Mouse (Mus musculus): Measurements from ENCODE around the gene Hist1h3h.
"Not testable (repeated sequence)": the region's sequence is repeated elsewhere in the genome, so short reads cannot be mapped to it uniquely, and the experiment has no call there.

Hist1h3h gene

DNA sequence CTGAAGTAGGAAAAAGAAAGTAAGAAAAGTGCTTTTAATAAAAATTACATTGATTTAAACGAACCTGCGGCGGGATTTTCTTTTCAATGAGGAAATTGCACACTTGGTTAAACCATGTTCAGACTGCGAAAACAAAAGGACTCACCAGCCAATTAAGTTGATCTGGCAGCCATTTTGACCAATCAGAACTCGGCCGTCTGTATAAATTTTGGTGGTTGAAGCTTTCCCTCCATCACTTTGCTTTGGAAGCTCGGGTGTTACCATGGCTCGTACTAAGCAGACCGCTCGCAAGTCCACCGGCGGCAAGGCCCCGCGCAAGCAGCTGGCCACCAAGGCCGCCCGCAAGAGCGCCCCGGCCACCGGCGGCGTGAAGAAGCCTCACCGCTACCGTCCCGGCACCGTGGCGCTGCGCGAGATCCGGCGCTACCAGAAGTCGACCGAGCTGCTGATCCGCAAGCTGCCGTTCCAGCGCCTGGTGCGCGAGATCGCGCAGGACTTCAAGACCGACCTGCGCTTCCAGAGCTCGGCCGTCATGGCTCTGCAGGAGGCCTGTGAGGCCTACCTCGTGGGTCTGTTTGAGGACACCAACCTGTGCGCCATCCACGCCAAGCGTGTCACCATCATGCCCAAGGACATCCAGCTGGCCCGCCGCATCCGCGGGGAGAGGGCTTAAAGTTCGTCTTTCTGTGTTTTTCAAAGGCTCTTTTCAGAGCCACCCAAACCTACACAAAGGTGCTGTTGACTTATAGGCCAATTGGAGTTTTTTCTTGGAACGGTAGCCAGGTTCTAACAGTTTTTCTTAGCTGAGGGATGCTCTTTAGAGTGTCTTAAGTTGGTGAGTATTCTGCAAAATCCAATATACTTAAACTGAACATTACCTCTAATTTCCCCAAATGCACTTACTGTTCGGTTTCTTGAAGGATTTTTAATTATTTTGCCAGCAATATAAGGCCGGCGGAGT is at the start of gene Hist1h3h:
Gene Hist1h3h, plus strand, starts transcription at position 263 of the 961 bp plus-strand sequence.
- peak; percentile 40 to 81 for DNase-seq (ENCODE audit: low spot score in 2 of 2)

DNA sequence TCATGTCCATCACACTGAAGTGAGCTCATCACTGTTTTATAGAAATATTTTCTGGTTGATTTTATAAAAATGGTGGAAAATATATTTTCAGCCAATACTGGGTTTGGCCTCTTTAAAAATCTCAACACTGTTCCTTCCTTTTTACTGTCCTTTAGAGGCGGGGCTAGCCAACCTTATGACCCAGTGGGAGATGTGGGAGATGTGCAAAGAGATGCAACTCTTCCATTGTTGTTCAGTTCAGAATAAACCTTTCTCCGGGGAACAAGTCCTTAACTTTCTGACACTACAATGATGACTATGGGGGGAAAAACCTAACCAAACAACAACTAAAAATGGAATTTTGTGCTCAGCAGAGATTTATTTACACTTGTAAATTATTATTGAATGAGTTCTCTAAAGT is 40.2 kb upstream of the Hist1h3h start, which contains the start of gene Olfr1360:
Gene Olfr1360, minus strand, starts transcription at position 101 of the 400 bp plus-strand sequence.
- no peak for DNase-seq (ENCODE audit: low spot score in 2 of 2)

DNA sequence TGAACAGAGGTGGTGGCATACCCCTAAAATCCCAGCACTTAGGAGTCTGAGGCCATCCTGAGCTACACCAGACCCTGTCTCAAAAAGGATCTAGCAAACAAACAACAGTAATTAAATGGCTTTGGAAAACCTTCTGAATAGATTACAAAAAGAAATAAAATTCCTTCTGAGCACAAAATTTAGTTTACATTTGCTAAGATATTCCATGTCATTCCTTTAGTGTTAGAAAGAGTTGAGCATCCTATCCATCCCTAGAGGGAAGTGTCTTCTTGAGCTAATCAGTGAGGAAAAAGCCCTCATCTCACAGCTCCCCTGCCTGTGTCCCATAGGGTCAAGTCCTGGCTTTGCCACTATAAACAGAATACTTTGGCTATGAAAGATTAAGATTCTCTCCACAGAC is 19.6 kb upstream of the Hist1h3h start, which contains the start of gene Olfr1359:
Gene Olfr1359, plus strand, starts transcription at position 301 of the 400 bp plus-strand sequence.
- DNase-seq (ENCODE audit: low spot score in 2 of 2) = no peak

DNA sequence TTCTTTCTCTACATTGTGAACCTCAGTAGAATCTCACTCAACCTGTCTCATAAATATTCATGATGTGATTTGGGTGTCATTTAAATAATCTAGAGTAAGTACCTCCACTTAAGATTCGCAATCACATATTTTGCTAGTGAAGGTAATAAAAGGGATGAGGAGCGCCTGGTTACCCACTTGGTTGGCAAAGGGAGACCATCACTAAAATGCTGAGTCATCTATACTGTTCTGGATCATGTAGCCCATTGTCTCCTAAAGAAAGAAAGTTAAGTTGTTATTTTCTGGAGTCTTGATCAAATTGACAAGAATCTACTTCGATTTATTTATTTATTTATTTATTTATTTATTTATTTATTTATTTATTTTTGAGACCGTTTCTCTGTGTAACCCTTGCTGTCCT is 10.8 kb upstream of the Hist1h3h start:
- DNase-seq (ENCODE audit: low spot score in 2 of 2) = no peak

DNA sequence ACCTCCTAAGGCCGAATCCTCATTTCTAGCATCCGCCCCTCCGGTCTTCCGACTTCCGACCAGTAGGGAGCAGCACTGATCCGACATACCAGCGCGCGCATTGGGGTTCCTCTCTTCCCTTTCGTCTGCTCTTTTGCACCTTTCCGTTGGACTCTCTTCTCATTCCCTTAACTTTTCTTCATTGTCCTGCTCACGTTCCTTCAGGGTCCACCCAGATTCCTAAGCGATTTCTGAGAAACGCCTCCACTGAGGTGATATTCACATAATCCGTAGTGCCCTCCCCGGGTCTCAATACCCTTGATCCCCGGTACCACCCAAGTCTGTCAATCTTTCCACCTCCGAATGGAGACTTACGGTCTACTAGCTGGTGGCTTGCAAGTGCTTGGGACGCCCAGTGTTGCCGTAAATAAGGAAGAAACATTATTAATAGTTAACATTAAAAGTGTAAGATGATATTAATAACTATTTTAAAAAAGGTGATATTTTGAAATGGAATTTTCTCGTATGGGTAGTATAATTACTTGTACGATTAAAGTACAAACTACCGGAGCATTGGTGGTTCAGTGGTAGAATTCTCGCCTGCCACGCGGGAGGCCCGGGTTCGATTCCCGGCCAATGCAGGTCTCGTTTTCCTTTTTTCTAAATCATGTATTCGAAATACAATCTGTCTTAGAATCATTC is 7.3 kb upstream of the Hist1h3h start:
- DNase-seq (ENCODE audit: low spot score in 2 of 2) = peak; percentile 76 to 89

DNA sequence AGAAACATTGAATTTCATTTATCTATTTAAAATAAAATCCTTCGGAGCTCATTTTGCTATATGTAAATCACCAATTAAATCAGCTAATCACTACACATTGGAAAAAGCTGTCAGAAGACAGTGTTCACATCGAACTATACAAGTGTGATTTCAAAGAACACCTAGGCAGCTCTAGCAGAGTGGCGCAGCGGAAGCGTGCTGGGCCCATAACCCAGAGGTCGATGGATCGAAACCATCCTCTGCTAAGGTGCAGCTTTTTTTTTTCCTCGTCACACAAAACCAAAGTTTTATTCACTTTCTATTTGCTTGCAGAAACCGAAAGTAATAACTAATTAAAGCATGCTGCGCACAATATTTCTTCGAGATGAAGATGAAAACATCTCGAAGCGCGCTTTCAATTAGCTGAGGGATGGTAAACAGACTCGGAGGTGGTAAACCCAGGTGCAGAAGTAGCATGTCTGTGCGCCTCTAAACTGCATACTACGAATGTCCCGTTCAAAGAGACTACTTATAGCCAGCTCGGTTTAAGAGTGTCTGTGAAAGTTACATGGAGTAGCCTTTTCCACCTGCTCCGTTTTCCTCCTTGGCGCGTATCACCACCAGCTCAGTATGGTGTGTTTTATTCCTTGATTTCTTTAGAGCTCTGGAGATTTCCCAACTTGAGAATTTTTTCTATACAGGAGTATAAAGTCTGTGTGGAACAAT is 6.5 kb upstream of the Hist1h3h start:
- peak in 1 of 2 experiments; percentile 82 for DNase-seq (ENCODE audit: low spot score in 2 of 2)

DNA sequence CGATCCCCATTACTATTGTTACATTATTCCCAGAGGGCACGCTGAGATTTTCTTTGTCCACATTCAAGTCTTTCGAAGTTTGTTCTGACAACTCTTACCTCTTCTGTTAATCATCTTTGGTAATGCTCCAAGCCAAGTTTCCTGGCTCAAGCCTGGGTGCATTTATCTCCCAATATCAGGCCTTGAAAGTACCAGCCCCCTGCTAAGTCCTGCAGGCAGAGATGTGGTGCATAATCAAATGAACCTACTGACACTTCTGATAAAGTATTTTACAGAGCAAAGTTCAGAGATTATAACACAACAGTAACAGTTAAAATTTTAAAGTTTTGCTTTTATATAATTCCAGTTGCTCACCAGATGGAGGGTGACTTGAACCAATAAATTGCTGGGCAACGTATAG is 5.8 kb upstream of the Hist1h3h start:
- DNase-seq (ENCODE audit: low spot score in 2 of 2) = no peak

DNA sequence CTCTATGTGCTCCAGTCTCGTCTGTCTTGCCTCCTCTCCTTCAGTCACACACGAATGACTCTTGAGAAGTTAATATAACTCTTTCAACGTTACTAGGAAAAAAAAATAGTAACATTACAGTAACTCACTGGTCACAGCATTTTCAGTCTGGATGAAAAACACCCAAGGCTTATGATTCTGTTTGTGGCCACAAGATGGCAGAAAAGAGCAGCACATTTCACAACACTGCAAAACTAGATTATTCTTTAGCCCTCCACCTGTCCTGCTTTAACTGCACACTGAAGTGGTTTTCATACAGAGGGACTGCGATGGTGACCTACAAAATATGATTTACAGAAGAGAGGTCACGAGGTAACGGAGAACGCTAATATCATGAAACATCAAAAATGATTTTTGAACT is 2.7 kb upstream of the Hist1h3h start:
- peak; percentile 47 to 61 for DNase-seq (ENCODE audit: low spot score in 2 of 2)

DNA sequence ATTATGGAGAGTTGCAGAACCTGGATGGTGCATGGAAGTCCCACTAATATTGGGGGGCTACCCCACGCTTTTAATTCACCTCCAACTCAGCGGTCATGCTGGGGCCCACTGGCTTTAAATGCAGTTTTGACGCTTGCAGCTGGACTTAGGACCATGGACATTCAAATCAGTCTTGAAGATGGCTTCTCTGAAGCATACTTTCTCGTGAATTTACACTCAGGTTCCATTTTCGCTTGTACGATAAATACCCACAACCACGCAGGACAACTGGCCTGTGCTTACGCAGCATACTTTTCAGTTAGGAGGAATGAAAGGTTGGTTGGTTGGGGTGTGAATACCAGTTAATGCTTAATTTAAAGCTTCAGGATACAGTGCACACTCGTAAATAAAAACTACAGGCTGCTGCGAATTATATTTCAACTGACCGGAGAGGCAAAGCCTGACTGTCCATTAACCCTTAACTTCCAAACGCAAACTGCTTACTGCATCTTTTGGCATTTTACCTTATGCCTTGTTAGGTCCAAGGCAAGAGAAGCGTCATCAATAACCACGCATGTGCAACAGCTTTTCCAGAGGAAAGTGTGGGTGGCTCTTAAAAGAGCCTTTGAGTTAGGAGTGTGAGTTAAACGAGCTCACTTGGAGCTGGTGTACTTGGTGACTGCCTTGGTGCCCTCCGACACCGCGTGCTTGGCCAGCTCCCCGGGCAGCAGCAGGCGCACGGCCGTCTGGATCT is 2.2 kb upstream of the Hist1h3h start:
- DNase-seq (ENCODE audit: low spot score in 2 of 2) = no peak

DNA sequence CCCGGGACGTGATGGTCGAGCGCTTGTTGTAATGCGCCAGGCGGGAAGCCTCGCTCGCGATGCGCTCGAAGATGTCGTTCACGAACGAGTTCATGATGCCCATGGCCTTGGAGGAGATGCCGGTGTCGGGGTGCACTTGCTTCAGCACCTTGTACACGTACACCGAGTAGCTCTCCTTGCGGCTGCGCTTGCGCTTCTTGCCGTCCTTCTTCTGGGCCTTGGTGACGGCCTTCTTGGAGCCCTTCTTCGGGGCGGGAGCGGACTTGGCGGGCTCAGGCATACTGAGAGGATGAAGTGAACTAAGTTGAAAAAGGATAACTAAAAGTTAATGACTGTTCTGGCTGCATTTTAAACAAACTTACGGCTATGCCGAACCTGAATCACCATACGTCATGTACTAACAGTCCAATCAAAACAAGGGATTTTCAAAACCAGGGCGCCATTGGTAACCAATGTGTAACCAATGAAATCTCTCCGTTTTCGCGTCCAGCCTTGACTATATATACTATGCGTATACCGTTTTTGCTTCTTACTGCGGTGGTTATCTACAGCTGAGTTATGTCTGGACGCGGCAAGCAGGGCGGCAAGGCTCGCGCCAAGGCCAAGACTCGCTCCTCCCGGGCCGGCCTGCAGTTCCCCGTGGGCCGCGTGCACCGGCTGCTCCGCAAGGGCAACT is 1.5 kb upstream of the Hist1h3h start, which contains the start of the genes Hist1h2bl and Hist1h2ai:
Gene Hist1h2bl, minus strand, starts transcription at position 280 of the 676 bp plus-strand sequence.
Gene Hist1h2ai, plus strand, starts transcription at position 559 of the 676 bp plus-strand sequence.
- peak in 1 of 2 experiments; percentile 74 for DNase-seq (ENCODE audit: low spot score in 2 of 2)

DNA sequence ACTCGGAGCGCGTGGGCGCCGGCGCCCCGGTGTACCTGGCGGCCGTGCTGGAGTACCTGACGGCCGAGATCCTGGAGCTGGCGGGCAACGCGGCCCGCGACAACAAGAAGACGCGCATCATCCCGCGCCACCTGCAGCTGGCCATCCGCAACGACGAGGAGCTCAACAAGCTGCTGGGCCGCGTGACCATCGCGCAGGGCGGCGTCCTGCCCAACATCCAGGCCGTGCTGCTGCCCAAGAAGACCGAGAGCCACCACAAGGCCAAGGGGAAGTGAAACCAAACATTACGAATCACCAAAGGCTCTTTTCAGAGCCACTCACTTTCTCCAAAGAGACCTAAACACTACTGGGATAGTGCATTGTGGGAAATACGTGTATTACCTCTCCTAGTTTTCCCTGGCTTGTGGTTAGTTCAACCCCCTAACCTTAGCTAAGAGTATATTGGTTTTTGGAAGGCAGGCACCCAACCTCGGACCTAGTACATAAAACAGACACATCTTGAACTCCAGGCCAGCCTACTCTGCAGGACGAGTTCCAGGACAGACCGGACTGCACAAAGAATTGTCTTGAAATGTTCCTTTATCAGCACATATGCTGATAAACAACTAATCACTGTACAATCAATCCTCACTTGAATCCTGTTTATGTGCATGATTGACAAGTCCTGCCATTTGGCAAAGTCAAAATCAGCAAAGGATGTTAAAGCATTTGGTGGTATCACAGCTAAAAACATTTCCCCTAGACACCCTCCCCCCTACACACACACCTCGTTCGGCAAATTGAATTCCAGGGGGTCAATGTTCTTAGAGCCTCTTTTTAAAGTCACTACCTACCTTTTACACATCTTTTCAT is 693 bp upstream of the Hist1h3h start:
- not testable (repeated sequence) for DNase-seq (ENCODE audit: low spot score in 2 of 2)

DNA sequence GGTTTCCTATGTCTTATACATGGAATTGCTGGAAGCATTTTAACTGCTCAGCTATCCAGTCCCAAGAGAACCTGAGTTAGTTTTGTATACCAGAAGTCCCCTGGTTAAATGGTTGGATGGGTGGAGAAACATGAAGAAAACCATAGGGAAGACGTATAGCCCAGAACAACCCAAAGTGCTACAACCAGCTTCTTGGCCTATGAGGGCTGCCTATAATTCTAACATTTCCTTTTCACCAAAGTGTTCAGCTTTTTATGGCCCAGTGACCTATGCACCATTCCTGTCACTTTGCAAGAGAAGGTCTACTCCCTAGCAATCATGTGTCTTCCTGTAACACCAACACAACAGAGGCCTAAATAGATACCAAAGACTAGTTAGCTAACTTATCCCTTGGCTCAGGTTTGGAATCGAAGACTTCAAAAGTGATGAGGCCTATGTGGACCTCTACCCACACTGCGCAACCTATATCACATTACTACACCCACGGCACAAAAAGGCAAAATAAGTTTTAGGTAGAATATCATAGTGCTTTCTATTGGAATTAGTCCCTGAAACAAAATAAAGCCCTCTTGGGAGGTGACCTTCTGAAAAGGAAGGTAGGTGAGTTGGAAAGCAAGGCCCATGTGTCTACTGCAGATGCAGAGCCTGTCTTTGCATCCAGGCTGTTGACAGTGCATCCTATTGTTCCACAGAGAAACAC is 1.1 kb downstream of the Hist1h3h start:
- DNase-seq (ENCODE audit: low spot score in 2 of 2) = no peak

DNA sequence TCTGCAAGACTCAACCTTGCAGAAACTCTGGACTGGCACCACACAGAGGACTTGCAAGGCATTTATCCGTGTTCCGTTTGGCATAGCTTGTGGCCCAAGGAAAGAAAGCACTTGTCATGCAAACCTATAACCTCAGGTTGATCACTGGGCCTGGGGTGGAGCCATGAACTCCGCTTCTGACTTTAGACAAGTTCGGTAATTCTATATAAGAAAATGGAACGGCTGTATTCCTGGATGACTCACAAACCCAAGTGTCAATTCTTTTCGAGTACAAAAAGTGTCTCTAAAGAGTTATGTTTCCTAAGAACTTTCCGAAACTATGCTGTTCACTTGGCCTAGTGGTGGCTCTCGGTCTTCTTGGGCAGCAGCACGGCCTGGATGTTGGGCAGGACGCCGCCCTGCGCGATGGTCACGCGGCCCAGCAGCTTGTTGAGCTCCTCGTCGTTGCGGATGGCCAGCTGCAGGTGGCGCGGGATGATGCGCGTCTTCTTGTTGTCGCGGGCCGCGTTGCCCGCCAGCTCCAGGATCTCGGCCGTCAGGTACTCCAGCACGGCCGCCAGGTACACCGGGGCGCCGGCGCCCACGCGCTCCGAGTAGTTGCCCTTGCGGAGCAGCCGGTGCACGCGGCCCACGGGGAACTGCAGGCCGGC is 3.8 kb downstream of the Hist1h3h start:
- not testable (repeated sequence) for DNase-seq (ENCODE audit: low spot score in 2 of 2)

DNA sequence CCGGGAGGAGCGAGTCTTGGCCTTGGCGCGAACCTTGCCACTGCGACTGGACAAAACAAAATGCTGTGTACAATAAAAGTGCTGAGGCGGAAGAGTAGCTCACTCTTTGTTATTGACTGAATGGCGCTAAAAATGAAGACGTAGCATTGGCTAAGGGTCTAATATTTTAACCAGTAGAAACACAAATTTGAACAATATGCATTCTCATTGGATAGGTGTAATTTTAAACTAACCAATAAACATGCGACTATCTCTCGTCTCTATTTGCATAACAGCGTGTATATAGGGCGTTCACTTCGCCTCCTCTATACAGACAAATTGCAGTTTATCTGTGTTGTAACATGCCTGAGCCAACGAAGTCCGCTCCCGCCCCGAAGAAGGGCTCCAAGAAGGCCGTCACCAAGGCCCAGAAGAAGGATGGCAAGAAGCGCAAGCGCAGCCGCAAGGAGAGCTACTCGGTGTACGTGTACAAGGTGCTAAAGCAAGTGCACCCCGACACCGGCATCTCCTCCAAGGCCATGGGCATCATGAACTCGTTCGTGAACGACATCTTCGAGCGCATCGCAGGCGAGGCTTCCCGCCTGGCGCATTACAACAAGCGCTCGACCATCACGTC is 4.4 kb downstream of the Hist1h3h start, which contains the start of gene Hist1h2bm:
Gene Hist1h2bm, plus strand, starts transcription at position 288 of the 616 bp plus-strand sequence.
- peak in 1 of 2 experiments; percentile 48 for DNase-seq (ENCODE audit: low spot score in 2 of 2)

DNA sequence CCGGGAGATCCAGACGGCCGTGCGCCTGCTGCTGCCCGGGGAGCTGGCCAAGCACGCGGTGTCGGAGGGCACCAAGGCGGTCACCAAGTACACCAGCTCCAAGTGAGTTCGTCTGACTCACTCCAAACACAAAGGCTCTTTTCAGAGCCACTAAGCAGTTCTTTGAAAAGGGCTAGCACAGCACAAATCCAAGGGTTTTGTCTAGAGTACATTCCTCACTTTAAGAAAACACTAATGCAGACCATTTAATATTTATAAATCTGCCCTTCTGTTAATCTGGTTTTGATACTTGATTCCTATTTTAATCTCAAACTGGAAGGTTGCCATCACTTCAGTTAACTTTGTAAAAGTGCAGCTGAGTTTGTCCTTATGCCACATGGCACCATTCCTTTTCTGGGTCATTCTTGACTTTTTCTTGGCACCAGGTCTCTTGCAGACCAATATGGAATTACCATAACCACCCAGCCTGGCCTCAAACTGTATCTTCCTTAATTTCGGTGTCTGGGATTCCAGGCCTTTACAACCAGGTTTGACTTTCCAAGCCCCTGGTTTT is 5.0 kb downstream of the Hist1h3h start:
- no peak for DNase-seq (ENCODE audit: low spot score in 2 of 2)

DNA sequence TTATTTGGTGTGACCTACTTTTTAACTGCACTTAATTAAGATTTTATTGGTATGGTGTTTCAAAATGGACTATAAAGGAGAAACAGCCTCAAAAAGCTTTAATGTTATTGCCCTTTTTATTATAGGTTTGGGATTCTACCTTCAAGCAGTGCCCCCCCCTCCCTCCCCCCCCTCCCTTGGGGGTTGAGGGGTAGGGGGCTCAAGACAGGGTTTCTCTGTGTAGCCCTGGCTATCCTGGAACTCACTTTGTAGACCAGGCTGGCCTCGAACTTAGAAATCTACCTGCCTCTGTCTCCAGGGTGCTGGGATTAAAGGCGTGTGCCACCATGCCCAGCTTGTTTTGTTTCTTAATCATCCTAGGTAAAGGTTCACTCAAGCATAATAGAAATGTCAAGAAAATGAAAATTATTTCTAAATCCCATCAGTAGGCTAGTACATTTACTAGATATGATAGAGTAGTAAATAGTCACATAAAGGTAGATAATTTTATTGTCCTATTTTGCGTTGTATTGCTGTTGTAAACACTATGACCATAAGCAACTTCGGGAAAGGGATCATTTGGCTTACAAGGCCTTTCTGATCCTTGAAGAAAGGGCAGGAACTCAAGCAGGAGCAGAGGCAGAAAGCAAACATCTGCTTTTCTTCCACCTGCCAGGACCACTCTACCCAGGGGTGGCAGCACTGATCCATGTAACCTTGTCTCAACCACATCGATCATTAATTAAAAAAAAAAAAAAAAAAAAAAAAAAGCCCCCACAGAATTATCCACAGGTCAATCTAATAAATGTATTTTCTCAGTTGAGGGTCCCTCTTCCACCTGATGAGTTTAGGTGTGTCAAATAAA is 5.8 kb downstream of the Hist1h3h start:
- no peak for DNase-seq (ENCODE audit: low spot score in 2 of 2)

Data from cerebellum, postnatal 4 days (tissue).